Mouse (Mus musculus) stomach, postnatal 0 days (tissue): ENCODE data around the gene Rasa4.
"Not testable (repeated sequence)": the region's sequence is repeated elsewhere in the genome, so short reads cannot be mapped to it uniquely, and the experiment has no call there.

Experiments
- CTCF ChIP-seq: IDR thresholded peaks from 2 replicates; pipeline ENCODE4 v1.5.1; 2016; ENCODE audit warnings: antibody characterized with exemption, low read depth, mild to moderate bottlenecking, moderate library complexity
- EP300 ChIP-seq: optimal IDR thresholded peaks from 2 replicates; pipeline ENCODE3; 2016; ENCODE audit warnings: antibody characterized with exemption

DNA sequence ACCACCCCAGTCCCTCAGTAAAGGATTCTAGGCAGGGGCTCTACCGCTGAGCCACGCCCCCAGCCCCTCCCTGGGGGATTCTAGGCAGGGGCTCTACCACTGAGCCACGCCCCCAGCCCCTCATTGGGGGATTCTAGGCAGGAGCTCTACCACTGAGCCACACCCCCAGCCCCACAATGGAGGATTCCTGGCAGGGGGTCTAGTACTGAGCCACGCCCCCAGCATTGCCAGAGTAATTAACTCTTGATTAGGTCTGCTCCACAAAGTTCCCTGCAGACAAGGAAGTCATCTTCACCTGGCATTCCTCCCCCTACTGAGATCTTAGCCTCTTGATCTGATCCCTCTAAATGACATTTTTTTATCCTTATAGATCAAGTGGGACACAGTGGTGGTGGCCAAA, 29.8 kb downstream of the Rasa4 start:
- TF ChIP-seq CTCF, EP300: not testable (repeated sequence)
